Mouse (Mus musculus) megakaryocyte-erythroid progenitor cell, adult 5-6 weeks (primary cell): ENCODE results near the gene Tdpoz5. TPM values are rescaled to one million over a fixed set of nuclear protein-coding genes. Genes with fewer than 3 reads are reported as not detected.
"Not testable (repeated sequence)": the region's sequence is repeated elsewhere in the genome, so short reads cannot be mapped to it uniquely, and the experiment has no call there.

ENCODE experiments used
- ATAC-seq: replicated peaks from 2 replicates; pipeline ENCODE4 v1.8.0; 2016; ENCODE audit warnings: mild to moderate bottlenecking, inconsistent platforms; ENCODE audit not compliant: severe bottlenecking, poor library complexity, low FRiP score, low TSS enrichment
- total RNA-seq, 2 experiments: library from RNA; stranded (forward) in 1 of 2; stranded (reverse) in 1 of 2; fragments of 200-1000, 215-1000 nt in 1 of 2; fragments of >200 nt in 1 of 2; fragmentation: Nextera tagmentation in 1 of 2; gene quantifications; 2 replicates each; pipeline ENCODE4 v1.2.3; 2014 to 2017

The Tdpoz5 gene
- total RNA-seq (2014; fragmentation: Nextera tagmentation) (not detected in 2 replicates), total RNA-seq (2017) (not detected in 2 replicates)

DNA sequence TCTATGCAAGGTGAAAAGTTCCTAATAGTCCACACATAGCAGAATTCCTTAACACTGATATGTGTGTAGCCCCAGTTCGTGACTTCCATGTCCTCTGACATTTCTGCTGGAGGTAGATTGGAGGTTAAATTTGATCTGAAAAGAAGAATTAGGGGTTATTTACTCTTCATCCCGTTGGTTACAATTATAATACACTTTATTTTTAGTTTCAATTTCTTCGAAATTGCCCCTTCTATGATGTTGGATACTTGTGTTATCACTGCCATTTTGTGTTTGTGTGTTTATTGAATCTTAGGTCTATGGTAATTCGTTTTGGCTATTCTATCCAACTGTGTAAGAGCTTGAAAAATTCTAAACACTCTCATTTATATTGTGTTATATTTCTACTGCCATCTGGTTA lies at the start of gene Tdpoz5:
Gene Tdpoz5, minus strand, starts transcription at position 101 of the 400 bp plus-strand sequence.
- not testable (repeated sequence) for ATAC-seq

DNA sequence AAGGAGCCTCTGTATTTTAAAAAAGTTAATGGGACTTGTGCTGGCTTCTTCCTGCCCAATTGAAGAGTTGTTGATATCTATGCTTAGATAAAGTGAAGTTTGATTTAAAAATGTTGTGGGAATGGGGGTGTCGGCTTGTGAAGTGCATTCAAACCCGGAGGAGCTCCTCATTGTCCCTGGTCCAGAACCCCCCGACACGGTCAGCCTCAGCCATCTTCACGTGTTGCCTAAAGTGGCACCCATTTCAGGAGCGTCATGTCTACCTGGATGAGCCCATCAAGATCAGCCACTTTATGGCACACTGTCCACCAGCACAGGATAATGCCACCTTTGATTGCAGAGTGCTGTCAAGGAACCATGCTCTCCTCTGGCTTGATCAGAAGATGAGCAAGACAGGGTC lies 7.8 kb upstream of the Tdpoz5 start:
- ATAC-seq = not testable (repeated sequence)

- not testable (repeated sequence) for ATAC-seq
Observed at GRCm38 (mm10) chr3:93943443-93943842, 17.7 kb downstream of the Tdpoz5 start, which contains the start of gene Gm9117. Gm9117 (minus strand) TSS chr3:93943543.

- not testable (repeated sequence) for ATAC-seq
Observed at GRCm38 (mm10) chr3:93938386-93938785, 22.7 kb downstream of the Tdpoz5 start.

Other genes starting within 250 kb of the Tdpoz5 start
- not detected in 2 replicates for gene Gm5773, start 188.3 kb downstream of the Tdpoz5 start, total RNA-seq (2014; fragmentation: Nextera tagmentation)
- not detected in 2 replicates for gene Gm5773, start 188.3 kb downstream of the Tdpoz5 start, total RNA-seq (2017)
- not detected in 2 replicates for gene Tdpoz4, start 164.9 kb downstream of the Tdpoz5 start, total RNA-seq (2014; fragmentation: Nextera tagmentation)
- gene Tdpoz4, start 164.9 kb downstream of the Tdpoz5 start, total RNA-seq (2017) = not detected in 2 replicates
- not detected in 2 replicates for gene Tdpoz3, start 135.3 kb downstream of the Tdpoz5 start, total RNA-seq (2014; fragmentation: Nextera tagmentation)
- not detected in 2 replicates for gene Tdpoz3, start 135.3 kb downstream of the Tdpoz5 start, total RNA-seq (2017)
- not detected in 2 replicates for gene Gm9117, start 17.8 kb downstream of the Tdpoz5 start, total RNA-seq (2014; fragmentation: Nextera tagmentation)
- gene Gm9117, start 17.8 kb downstream of the Tdpoz5 start, total RNA-seq (2017) = not detected in 2 replicates
- gene Gm9125, start 93.6 kb upstream of the Tdpoz5 start, total RNA-seq (2014; fragmentation: Nextera tagmentation) = not detected in 2 replicates
- not detected in 2 replicates for gene Gm9125, start 93.6 kb upstream of the Tdpoz5 start, total RNA-seq (2017)
- not detected in 2 replicates for gene Gm10697, start 111.3 kb upstream of the Tdpoz5 start, total RNA-seq (2014; fragmentation: Nextera tagmentation)
- not detected in 2 replicates for gene Gm10697, start 111.3 kb upstream of the Tdpoz5 start, total RNA-seq (2017)
- gene Gm10696, start 216.9 kb upstream of the Tdpoz5 start, total RNA-seq (2014; fragmentation: Nextera tagmentation) = not detected in 2 replicates
- gene Gm10696, start 216.9 kb upstream of the Tdpoz5 start, total RNA-seq (2017) = not detected in 2 replicates
- gene Gm5286, start 235.4 kb upstream of the Tdpoz5 start, total RNA-seq (2014; fragmentation: Nextera tagmentation) = not detected in 2 replicates
- not detected in 2 replicates for gene Gm5286, start 235.4 kb upstream of the Tdpoz5 start, total RNA-seq (2017)